Mouse (Mus musculus) small intestine, adult 2 months (tissue): ENCODE measurements around the gene H2afv. TPM values are rescaled to one million over a fixed set of nuclear protein-coding genes. Genes with fewer than 3 reads are reported as not detected.
"Not testable (repeated sequence)": the region's sequence is repeated elsewhere in the genome, so short reads cannot be mapped to it uniquely, and the experiment has no call there.

ENCODE experiments used
- H3K27ac ChIP-seq: fragments of 200-500 bp; 2 replicates; pipeline ENCODE4 v1.5.1; 2012; ENCODE audit warnings: low read depth, low read length, control low read depth, inconsistent platforms; ENCODE audit not compliant: insufficient read depth
- H3K27me3 ChIP-seq: fragments of 200-500 bp; 2 replicates; pipeline ENCODE4 v1.6.1; 2012; ENCODE audit warnings: mild to moderate bottlenecking, moderate library complexity, low read length, inconsistent platforms; ENCODE audit not compliant: control insufficient read depth, insufficient read depth
- H3K36me3 ChIP-seq: fragments of 200-500 bp; 2 replicates; pipeline ENCODE4 v1.6.1; 2012; ENCODE audit warnings: mild to moderate bottlenecking, low read length, control low read depth, inconsistent platforms; ENCODE audit not compliant: control insufficient read depth, insufficient read depth
- H3K4me1 ChIP-seq: fragments of 200-500 bp; 2 replicates; pipeline ENCODE4 v1.6.1; 2012; ENCODE audit warnings: low read length, inconsistent platforms, mixed read lengths; ENCODE audit not compliant: control insufficient read depth, insufficient read depth, insufficient read length
- H3K4me3 ChIP-seq: fragments of 200-500 bp; 2 replicates; pipeline ENCODE4 v1.5.1; 2012; ENCODE audit warnings: low read depth, mild to moderate bottlenecking, control low read depth, inconsistent platforms, low read length, moderate library complexity
- CTCF ChIP-seq: fragments of 200-500 bp; IDR thresholded peaks from 2 replicates; pipeline ENCODE4 v1.5.1; 2012; ENCODE audit warnings: low read depth, mild to moderate bottlenecking, control low read depth, inconsistent platforms, low read length, moderate library complexity, mixed read lengths; ENCODE audit not compliant: insufficient replicate concordance, insufficient read length; ENCODE audit errors: extremely low read depth
- POLR2A ChIP-seq: fragments of 200-500 bp; IDR thresholded peaks from 2 replicates; pipeline ENCODE4 v1.6.1; 2012; ENCODE audit warnings: low read depth, mild to moderate bottlenecking, control low read depth, inconsistent platforms, low read length, moderate library complexity
- WGBS: fragments of 180-500 bp; shearing (Covaris S2); methylation state at CpG from one replicate; pipeline ENCODE4 v1.1.7; 2018; 5-methylcytosine and 5-hydroxymethylcytosine counted together
- polyA plus RNA-seq: library from polyadenylated mRNA; depleted of rRNA; stranded (reverse); fragments of >200 nt; gene quantifications from 2 replicates; pipeline ENCODE4 v1.2.3, GENCODE M21; 2012

H2afv gene
- polyA plus RNA-seq, 1 experiment, result 141 TPM

DNA sequence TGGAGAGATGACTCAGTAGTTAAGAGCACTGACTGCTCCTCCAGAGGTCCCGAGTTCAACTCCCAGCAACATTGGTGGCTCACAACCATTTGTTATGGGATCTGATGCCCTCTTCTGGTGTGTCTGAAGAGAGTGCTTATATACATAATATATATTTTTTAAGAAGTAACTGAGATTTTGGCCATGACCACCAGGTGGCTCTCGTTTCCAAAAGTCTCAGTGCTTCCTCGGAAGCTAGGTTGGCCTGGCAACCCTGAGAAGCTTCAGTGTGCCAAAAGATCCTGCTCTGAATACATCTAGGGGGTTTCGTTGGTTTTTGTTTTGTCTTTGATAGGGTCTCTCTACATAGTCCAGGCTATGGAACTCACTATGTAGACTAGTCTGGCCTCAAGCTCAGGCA lies 20.9 kb upstream of the H2afv start:
- peaks cover 18% of the 10 kb centered on the region for H3K36me3 ChIP-seq
- no peak overlapping the region for H3K27ac ChIP-seq
- H3K27me3 ChIP-seq, result no peaks in the 10 kb centered on the region
- 20% methylated on average over 4 of the region's 4 CpGs for WGBS
- no peaks in the 10 kb centered on the region; the same call in none of the 2 replicates for H3K4me1 ChIP-seq
- no peak overlapping the region for H3K4me3 ChIP-seq
- TF ChIP-seq POLR2A (no peak), CTCF (peak; percentile 63; the same call in 1 of the 2 replicates)

DNA sequence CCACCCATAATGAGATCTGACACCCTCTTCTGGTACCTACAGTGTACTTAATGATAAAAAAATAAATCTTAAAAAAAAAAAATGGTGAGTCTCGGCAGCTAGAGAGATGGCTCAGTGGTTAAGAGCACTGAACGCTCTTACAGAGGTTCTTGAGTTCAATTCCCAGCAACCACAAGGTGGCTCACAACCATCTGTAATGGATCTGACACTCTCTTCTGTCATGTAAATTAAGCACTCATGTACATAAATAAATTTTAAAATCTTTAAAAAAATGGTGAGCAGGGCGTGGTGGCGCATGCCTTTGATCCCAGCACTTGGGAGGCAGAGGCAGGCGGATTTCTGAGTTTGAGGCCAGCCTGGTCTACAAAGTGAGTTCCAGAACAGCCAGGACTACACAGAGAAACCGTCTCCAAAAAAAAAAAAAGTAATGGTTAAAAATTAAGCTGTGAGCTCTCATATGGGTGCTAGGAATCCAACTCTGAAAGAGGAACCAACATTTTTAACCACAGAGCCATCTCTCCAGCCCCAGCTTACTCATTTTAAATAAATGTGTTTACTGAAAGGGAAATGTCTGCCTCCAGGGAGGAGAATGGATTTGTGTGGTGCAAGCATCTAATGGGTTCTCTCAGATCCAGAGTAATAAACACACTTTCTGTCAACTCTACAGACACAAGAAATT lies 19.1 kb upstream of the H2afv start:
- TF ChIP-seq POLR2A, result no peak
- no peak for TF ChIP-seq CTCF

DNA sequence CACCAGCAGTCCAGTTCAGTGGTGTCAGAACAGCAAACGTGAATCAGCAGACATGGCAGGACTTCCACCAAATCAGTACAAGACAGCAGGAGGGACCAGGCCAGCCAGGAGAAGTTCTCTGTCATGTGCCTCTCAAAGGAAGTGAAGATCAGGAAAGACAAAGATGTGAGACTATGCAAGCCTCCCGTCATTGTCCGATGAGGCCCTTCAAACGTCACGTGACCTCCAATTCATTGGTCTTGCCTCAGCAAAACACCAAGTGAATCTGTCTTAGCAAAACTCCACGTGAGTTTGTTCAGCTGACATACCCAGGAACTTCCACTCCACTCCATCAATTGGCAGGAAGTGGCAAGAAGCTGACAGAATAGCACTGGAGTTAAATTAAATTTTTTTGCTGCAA lies 11.8 kb upstream of the H2afv start:
- 77% methylated on average over 6 of the region's 6 CpGs for WGBS
- H3K36me3 ChIP-seq, result no peaks in the 10 kb centered on the region
- H3K4me1 ChIP-seq, result no peaks in the 10 kb centered on the region
- no peak overlapping the region for H3K27ac ChIP-seq
- no peak overlapping the region for H3K4me3 ChIP-seq
- TF ChIP-seq CTCF (no peak), POLR2A (no peak)
- no peaks in the 10 kb centered on the region for H3K27me3 ChIP-seq

More for the DNA sequence above, 19.1 kb upstream of the H2afv start:
- Histone ChIP-seq H3K4me1 (no peaks in the 10 kb centered on the region; the same call in 1 of the 2 replicates), H3K27me3 (no peaks in the 10 kb centered on the region), H3K27ac (no peak overlapping the region), H3K36me3 (peaks cover 15% of the 10 kb centered on the region), H3K4me3 (no peak overlapping the region)
- 84% methylated on average over 6 of the region's 6 CpGs for WGBS

- WGBS, result 94% methylated on average over 5 of the region's 5 CpGs
- H3K27me3 ChIP-seq, H3K4me3 ChIP-seq, H3K27ac ChIP-seq, H3K4me1 ChIP-seq, H3K36me3 ChIP-seq: not testable (repeated sequence)
Measured at GRCm38 (mm10) chr11:6448155-6448554, 3.9 kb upstream of the H2afv start.

DNA sequence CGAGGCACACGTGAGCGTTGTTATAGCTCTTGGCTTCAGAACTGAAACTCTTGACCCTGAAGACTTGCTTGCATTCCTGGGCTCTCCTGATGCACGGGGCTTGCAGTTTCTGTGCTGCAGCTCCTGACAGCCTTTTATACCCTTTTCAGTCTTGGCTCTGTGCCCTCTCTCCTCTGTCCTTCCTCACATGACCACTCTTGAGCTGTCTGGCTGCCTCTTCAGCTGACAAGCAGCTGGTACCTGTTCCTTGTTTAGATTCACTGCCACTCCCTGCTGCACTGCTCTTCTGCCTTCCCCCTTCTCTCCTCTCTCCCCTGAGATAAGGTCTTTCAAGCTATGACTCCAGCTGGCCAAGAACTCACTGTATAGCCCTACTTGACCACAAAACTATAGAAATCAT lies 3.2 kb upstream of the H2afv start:
- 77% methylated on average over 4 of the region's 4 CpGs for WGBS
- no peaks in the 10 kb centered on the region for H3K27me3 ChIP-seq
- H3K36me3 ChIP-seq, result no peaks in the 10 kb centered on the region
- no peak overlapping the region for H3K27ac ChIP-seq
- no peak overlapping the region for H3K4me3 ChIP-seq
- TF ChIP-seq CTCF, result no peak
- no peak for TF ChIP-seq POLR2A
- peaks cover 6% of the 10 kb centered on the region for H3K4me1 ChIP-seq

DNA sequence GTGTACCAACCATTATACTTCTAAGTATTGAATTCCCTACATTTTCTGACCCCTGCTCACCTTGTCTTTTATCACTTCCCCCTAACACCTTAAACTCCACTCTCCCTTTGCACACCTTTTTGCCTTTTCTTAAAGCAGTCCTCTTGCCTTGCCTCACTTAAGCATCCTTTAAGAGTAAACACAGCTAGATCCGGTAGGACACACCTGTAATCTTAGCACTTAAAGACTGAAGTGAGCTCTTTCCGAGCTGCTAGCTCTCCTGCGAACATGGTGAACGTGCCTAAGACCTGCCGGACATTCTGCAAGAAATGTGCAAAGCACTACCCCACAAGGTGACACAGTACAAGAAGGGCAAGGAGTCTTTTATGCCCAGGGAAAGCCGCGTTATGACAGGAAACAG lies 1.7 kb upstream of the H2afv start:
- Histone ChIP-seq H3K4me1 (peaks cover 8% of the 10 kb centered on the region), H3K36me3 (peaks cover 5% of the 10 kb centered on the region), H3K4me3 (no peak overlapping the region), H3K27me3 (no peaks in the 10 kb centered on the region), H3K27ac (no peak overlapping the region)
- 64% methylated on average over 7 of the region's 7 CpGs for WGBS
- no peak for TF ChIP-seq POLR2A
- TF ChIP-seq CTCF, result no peak

DNA sequence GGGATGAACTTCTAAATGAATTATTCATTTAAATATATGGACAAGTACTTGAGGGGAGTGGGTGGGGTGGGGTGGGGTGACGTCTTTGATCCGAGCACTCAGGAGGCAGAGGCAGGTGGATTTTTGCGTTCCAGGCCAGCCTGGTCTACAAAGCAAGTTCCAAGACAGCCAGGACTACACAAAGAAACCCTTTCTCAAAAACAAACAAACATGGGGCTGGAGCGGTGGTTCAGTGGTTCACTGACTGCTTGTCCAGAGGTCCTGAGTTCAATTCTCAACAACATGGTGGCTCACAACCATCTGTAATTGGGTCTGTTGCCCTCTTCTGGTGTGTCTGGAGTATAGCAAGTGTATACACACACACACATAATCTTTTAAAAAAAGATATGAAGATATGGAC lies 1.2 kb upstream of the H2afv start:
- 74% methylated on average over 4 of the region's 4 CpGs for WGBS
- Histone ChIP-seq H3K4me1 (peaks cover 8% of the 10 kb centered on the region), H3K27ac (no peak overlapping the region), H3K36me3 (peaks cover 5% of the 10 kb centered on the region), H3K27me3 (no peaks in the 10 kb centered on the region), H3K4me3 (no peak overlapping the region)
- TF ChIP-seq CTCF (no peak), POLR2A (no peak)

- H3K4me1 ChIP-seq, result peaks cover 9% of the 10 kb centered on the region
- peak overlapping the region; percentile 78 for H3K4me3 ChIP-seq
- WGBS, result under 1% methylated on average over 10 of the region's 10 CpGs
- peak overlapping the region; percentile 71 for H3K27ac ChIP-seq
- no peak for TF ChIP-seq CTCF
- TF ChIP-seq POLR2A, result no peak
- H3K27me3 ChIP-seq, result no peaks in the 10 kb centered on the region
- peaks cover 7% of the 10 kb centered on the region for H3K36me3 ChIP-seq
Measured at GRCm38 (mm10) chr11:6443727-6444076, 541 bp downstream of the H2afv start.
